Mouse (Mus musculus): ENCODE results near the gene Mdm2. TPM values are rescaled to one million over a fixed set of nuclear protein-coding genes. Genes with fewer than 3 reads are reported as not detected.

The Mdm2 gene
- total and polyA plus RNA-seq, 3 experiments = 24.5 to 51.8 (median 50.1) TPM

DNA sequence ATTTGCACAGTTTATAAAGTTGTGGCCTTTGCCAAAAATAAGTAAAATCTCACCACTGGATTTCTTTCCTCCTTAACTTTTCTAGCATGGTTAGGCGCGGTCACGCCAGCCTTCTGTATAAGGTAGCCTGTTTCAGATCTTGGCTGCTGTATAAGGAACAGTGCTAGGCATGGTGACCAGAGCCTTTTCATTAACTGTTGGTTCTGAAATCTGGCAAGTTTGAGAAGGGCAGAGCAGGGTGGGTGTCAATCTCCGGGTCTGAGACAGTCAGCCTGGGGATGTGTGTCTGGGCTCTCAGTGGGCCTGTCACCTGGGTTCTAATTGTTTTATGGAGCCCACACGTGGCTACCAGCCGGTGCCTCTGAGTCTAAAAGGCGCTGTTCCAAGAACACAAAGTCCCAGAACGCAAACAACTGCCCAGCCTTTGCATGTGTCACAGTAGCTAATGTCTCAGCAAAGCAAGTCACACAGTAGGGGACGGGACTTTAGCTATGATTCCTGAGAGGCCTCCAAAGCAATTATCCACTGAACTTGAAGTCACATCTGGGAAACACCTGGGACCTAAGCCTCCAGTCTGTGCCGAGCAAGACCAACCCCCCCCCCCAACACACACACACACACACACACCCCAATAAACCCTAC is 41.0 kb downstream of the Mdm2 start:
- 77% methylated on average over 10 of the region's 10 CpGs for WGBS
- no peaks in the 10 kb centered on the region for H3K27me3 ChIP-seq (ENCODE audit: control insufficient read depth, insufficient read depth, low read length)
- no peak for TF ChIP-seq CTCF (IDR thresholded peaks at IDR 0.05)
- no peak for TF ChIP-seq EP300 (IDR thresholded peaks at IDR 0.05; ENCODE audit: insufficient read depth, low read depth, low read length)
- no peak for TF ChIP-seq POLR2A (IDR thresholded peaks at IDR 0.05; ENCODE audit: insufficient read depth, low read depth, low read length)
- no peak overlapping the region for H3K9ac ChIP-seq (ENCODE audit: low read depth, low read length)
- H3K36me3 ChIP-seq (ENCODE audit: control insufficient read depth, insufficient read depth, low read length) = no peaks in the 10 kb centered on the region
- intact Hi-C loops (cut with DNase I) = loop anchor here (10.0 kb wide), 1 partner anchor 295 kb away; no protein-coding TSS in a partner anchor
- no peak overlapping the region for H3K27ac ChIP-seq
- H3K4me1 ChIP-seq (ENCODE audit: control insufficient read depth, insufficient read depth, low read length) = no peaks in the 10 kb centered on the region
- H3K4me3 ChIP-seq = no peak overlapping the region
- DNase-seq = no peak
- H3K79me2 ChIP-seq (replicated peaks; ENCODE audit: control insufficient read depth, insufficient read depth, low read length) = no peaks in the 10 kb centered on the region

GRCm38 (mm10) chr10:117668546-117669300 is 41.8 kb downstream of the Mdm2 start:
- intact Hi-C loops (cut with DNase I) = no loop called here
- TF ChIP-seq CTCF (IDR thresholded peaks at IDR 0.05) (no peak), EP300 (IDR thresholded peaks at IDR 0.05; ENCODE audit: insufficient read depth, low read depth, low read length) (no peak), POLR2A (IDR thresholded peaks at IDR 0.05; ENCODE audit: insufficient read depth, low read depth, low read length) (no peak)
- Histone ChIP-seq H3K27ac (no peak overlapping the region), H3K36me3 (ENCODE audit: control insufficient read depth, insufficient read depth, low read length) (no peaks in the 10 kb centered on the region), H3K4me3 (no peak overlapping the region), H3K27me3 (ENCODE audit: control insufficient read depth, insufficient read depth, low read length) (no peaks in the 10 kb centered on the region), H3K4me1 (ENCODE audit: control insufficient read depth, insufficient read depth, low read length) (no peaks in the 10 kb centered on the region), H3K9ac (ENCODE audit: low read depth, low read length) (no peak overlapping the region), H3K79me2 (replicated peaks; ENCODE audit: control insufficient read depth, insufficient read depth, low read length) (no peaks in the 10 kb centered on the region)
- no peak for DNase-seq
- WGBS = 90% methylated on average over 10 of the region's 10 CpGs

DNA sequence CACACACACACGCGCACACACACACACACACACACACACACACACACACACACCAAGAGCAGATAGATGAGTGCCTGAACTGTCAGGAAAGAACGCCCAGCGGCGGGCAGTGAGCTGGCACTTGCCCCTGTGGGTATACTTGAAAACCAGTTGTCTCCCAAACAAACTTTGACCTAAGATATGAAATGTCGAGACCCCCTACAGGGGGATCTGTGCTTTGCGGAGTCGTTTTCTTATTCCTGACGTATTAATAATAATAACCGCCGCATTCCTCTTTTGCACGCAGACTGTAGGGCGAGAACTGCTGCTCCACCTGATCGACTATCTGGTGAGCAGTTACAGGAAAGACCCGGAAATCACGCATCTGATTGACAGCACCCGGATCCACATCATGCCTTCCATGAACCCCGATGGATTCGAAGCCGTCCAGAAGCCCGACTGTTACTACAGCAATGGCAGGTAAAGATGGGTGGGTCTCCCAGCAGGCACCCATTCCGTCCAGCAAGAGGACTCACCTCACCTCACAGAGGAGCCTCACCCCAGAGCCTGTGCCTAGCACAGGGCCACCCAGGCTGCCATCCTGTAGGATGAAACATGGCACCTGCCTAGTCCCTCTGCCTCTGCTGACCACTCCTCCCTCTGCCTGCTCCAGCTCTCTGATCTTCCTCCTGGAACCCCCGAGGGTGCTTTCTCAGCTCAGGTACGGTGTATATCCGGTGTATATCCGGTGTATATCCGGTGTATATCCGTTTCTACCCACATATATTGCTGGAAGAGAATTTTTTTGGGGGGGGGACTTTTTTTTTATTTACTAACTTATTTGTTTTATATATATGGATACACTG is 42.7 kb downstream of the Mdm2 start:
- H3K4me3 ChIP-seq = no peak overlapping the region
- DNase-seq = no peak
- H3K27ac ChIP-seq = no peak overlapping the region
- H3K4me1 ChIP-seq (ENCODE audit: control insufficient read depth, insufficient read depth, low read length) = no peaks in the 10 kb centered on the region
- no peaks in the 10 kb centered on the region for H3K79me2 ChIP-seq (replicated peaks; ENCODE audit: control insufficient read depth, insufficient read depth, low read length)
- H3K27me3 ChIP-seq (ENCODE audit: control insufficient read depth, insufficient read depth, low read length) = no peaks in the 10 kb centered on the region
- WGBS = 92% methylated on average over 28 of the region's 28 CpGs
- intact Hi-C loops (cut with DNase I) = no loop called here
- no peak overlapping the region for H3K9ac ChIP-seq (ENCODE audit: low read depth, low read length)
- TF ChIP-seq POLR2A (IDR thresholded peaks at IDR 0.05; ENCODE audit: insufficient read depth, low read depth, low read length) (no peak), EP300 (IDR thresholded peaks at IDR 0.05; ENCODE audit: insufficient read depth, low read depth, low read length) (no peak), CTCF (IDR thresholded peaks at IDR 0.05) (no peak)
- no peaks in the 10 kb centered on the region for H3K36me3 ChIP-seq (ENCODE audit: control insufficient read depth, insufficient read depth, low read length)

GRCm38 (mm10) chr10:117666947-117667630 is 43.5 kb downstream of the Mdm2 start:
- TF ChIP-seq CTCF (IDR thresholded peaks at IDR 0.05) = no peak
- no peak for TF ChIP-seq POLR2A (IDR thresholded peaks at IDR 0.05; ENCODE audit: insufficient read depth, low read depth, low read length)
- TF ChIP-seq EP300 (IDR thresholded peaks at IDR 0.05; ENCODE audit: insufficient read depth, low read depth, low read length) = no peak
- DNase-seq = no peak
- Histone ChIP-seq H3K36me3 (ENCODE audit: control insufficient read depth, insufficient read depth, low read length) (no peaks in the 10 kb centered on the region), H3K4me3 (no peak overlapping the region), H3K4me1 (ENCODE audit: control insufficient read depth, insufficient read depth, low read length) (no peaks in the 10 kb centered on the region), H3K9ac (ENCODE audit: low read depth, low read length) (no peak overlapping the region), H3K79me2 (replicated peaks; ENCODE audit: control insufficient read depth, insufficient read depth, low read length) (no peaks in the 10 kb centered on the region), H3K27me3 (ENCODE audit: control insufficient read depth, insufficient read depth, low read length) (no peaks in the 10 kb centered on the region), H3K27ac (no peak overlapping the region)
- WGBS = 90% methylated on average over 9 of the region's 9 CpGs
- intact Hi-C loops (cut with DNase I) = no loop called here

- H3K9ac ChIP-seq (ENCODE audit: low read depth, low read length) = no peak overlapping the region
- DNase-seq = no peak
- no peaks in the 10 kb centered on the region for H3K36me3 ChIP-seq (ENCODE audit: control insufficient read depth, insufficient read depth, low read length)
- H3K27ac ChIP-seq = no peak overlapping the region
- no peaks in the 10 kb centered on the region for H3K4me1 ChIP-seq (ENCODE audit: control insufficient read depth, insufficient read depth, low read length)
- H3K27me3 ChIP-seq (ENCODE audit: control insufficient read depth, insufficient read depth, low read length) = no peaks in the 10 kb centered on the region
- H3K79me2 ChIP-seq (replicated peaks; ENCODE audit: control insufficient read depth, insufficient read depth, low read length) = no peaks in the 10 kb centered on the region
- intact Hi-C loops (cut with DNase I) = no loop called here
- whole genome bisulfite sequencing = 91% methylated on average over 3 of the region's 3 CpGs
- no peak for TF ChIP-seq POLR2A (IDR thresholded peaks at IDR 0.05; ENCODE audit: insufficient read depth, low read depth, low read length)
- no peak for TF ChIP-seq EP300 (IDR thresholded peaks at IDR 0.05; ENCODE audit: insufficient read depth, low read depth, low read length)
- TF ChIP-seq CTCF (IDR thresholded peaks at IDR 0.05) = no peak
- no peak overlapping the region for H3K4me3 ChIP-seq
Measured at GRCm38 (mm10) chr10:117666361-117666760, 44.2 kb downstream of the Mdm2 start.
